Mouse (Mus musculus) heart, embryonic 14.5 days (tissue): ENCODE results near the gene Ntn4. TPM values are rescaled to one million over a fixed set of nuclear protein-coding genes. Genes with fewer than 3 reads are reported as not detected.

Source experiments
- ATAC-seq: fragments of 200-750 bp; cut with Nextera tagmentation; 2 replicates; pipeline ENCODE4 v1.8.0; 2017; ENCODE audit warnings: low read depth, moderate TSS enrichment; ENCODE audit not compliant: insufficient number of reproducible peaks, insufficient read depth, low FRiP score
- H3K27ac ChIP-seq, 2 experiments: fragments of 200-500 bp in 1 of 2; fragments of 300-500 bp in 1 of 2; sonication (generic) in 1 of 2; replicated peaks in 1 of 2; 2 replicates each; pipeline ENCODE4 v1.5.1; 2012 to 2014; ENCODE audit warnings: low read depth in 2 of 2, low read length in 2 of 2, control low read depth in 1 of 2, mild to moderate bottlenecking in 1 of 2, mixed read lengths in 1 of 2; ENCODE audit not compliant: control insufficient read depth in 1 of 2, insufficient read depth in 1 of 2
- H3K27me3 ChIP-seq: fragments of 300-500 bp; sonication (generic); 2 replicates; pipeline ENCODE4 v1.6.1; 2014; ENCODE audit warnings: mild to moderate bottlenecking, low read length, control low read depth; ENCODE audit not compliant: control insufficient read depth, insufficient read depth
- H3K36me3 ChIP-seq: fragments of 300-500 bp; sonication (generic); 2 replicates; pipeline ENCODE4 v1.6.1; 2014; ENCODE audit warnings: mild to moderate bottlenecking, control low read depth, low read length, mixed read lengths; ENCODE audit not compliant: control insufficient read depth, insufficient read depth
- H3K4me1 ChIP-seq, 2 experiments: fragments of 200-500 bp in 1 of 2; fragments of 300-500 bp in 1 of 2; sonication (generic) in 1 of 2; 2 replicates each; pipeline ENCODE4 v1.6.1; 2012 to 2014; ENCODE audit warnings: low read length in 2 of 2, control low read depth in 1 of 2, mixed read lengths in 1 of 2; ENCODE audit not compliant: control insufficient read depth in 2 of 2, insufficient read depth in 2 of 2
- H3K4me2 ChIP-seq: fragments of 300-500 bp; sonication (generic); 2 replicates; pipeline ENCODE4 v1.6.1; 2014; ENCODE audit warnings: mild to moderate bottlenecking, low read length
- H3K4me3 ChIP-seq, 2 experiments: fragments of 200-500 bp in 1 of 2; fragments of 300-500 bp in 1 of 2; sonication (generic) in 1 of 2; 2 replicates each; pipeline ENCODE4 v1.5.1; 2012 to 2014; ENCODE audit warnings: low read length in 2 of 2, mild to moderate bottlenecking in 2 of 2, control low read depth in 1 of 2, low read depth in 1 of 2, moderate library complexity in 1 of 2; ENCODE audit not compliant: control insufficient read depth in 1 of 2, insufficient read depth in 1 of 2
- H3K9ac ChIP-seq: fragments of 300-500 bp; sonication (generic); 2 replicates; pipeline ENCODE4 v1.6.1; 2014; ENCODE audit warnings: mild to moderate bottlenecking, low read length
- H3K9me3 ChIP-seq: fragments of 300-500 bp; sonication (generic); 2 replicates; pipeline ENCODE4 v1.6.1; 2016; ENCODE audit warnings: low read length, control low read depth; ENCODE audit not compliant: control insufficient read depth
- WGBS: fragments of 180-500 bp; shearing (Covaris S2); extraction: QIAGEN DNeasy Blood & Tissue Kit; methylation state at CpG from one replicate; pipeline ENCODE4 v1.1.7; 2014; 5-methylcytosine and 5-hydroxymethylcytosine counted together
- polyA plus RNA-seq: library from polyadenylated mRNA; unstranded; fragments of >200 nt; fragmentation: Nextera tagmentation; extraction: Ambion mirVana; gene quantifications from 2 replicates; pipeline ENCODE4 v1.2.1, GENCODE M21; 2014

The Ntn4 gene
- polyA plus RNA-seq, 1 experiment from 2014 or later, result 3.1 TPM

- peaks cover 22% of the 10 kb centered on the region; the same call in 1 of the 2 replicates for H3K36me3 ChIP-seq
- no peak overlapping the region for H3K9ac ChIP-seq
- H3K4me3 ChIP-seq, result no peak overlapping the region
- H3K4me2 ChIP-seq, result no peak overlapping the region
- no peak overlapping the region for H3K27ac ChIP-seq
- peaks cover 9 to 24% of the 10 kb centered on the region in 2 experiments for H3K4me1 ChIP-seq
- H3K9me3 ChIP-seq, result no peaks in the 10 kb centered on the region
- H3K27me3 ChIP-seq, result peaks cover 43% of the 10 kb centered on the region
- 91% methylated on average over 5 of the region's 5 CpGs for WGBS
- ATAC-seq, result no peak
These were observed 9.1 kb downstream of the Ntn4 start for GRCm38 (mm10) chr10:93649600-93649999.

- Histone ChIP-seq H3K9ac (no peak overlapping the region), H3K9me3 (no peaks in the 10 kb centered on the region), H3K27ac (no peak overlapping the region), H3K27me3 (peaks cover 32% of the 10 kb centered on the region), H3K4me3 (no peak overlapping the region), H3K36me3 (peaks cover 4% of the 10 kb centered on the region; the same call in 1 of the 2 replicates), H3K4me1 (peaks cover 6 to 13% of the 10 kb centered on the region in 2 experiments), H3K4me2 (no peak overlapping the region)
- ATAC-seq, result no peak
- WGBS, result 66% methylated on average over 2 of the region's 2 CpGs
These were observed 12.8 kb downstream of the Ntn4 start for GRCm38 (mm10) chr10:93653322-93653721.

GRCm38 (mm10) chr10:93655428-93655827 is 14.9 kb downstream of the Ntn4 start:
- no peak for ATAC-seq
- H3K27ac ChIP-seq, result no peak overlapping the region
- no peak overlapping the region for H3K4me2 ChIP-seq
- 67% methylated on average over 15 of the region's 15 CpGs for WGBS
- H3K9me3 ChIP-seq, result no peaks in the 10 kb centered on the region
- peaks cover 21% of the 10 kb centered on the region for H3K27me3 ChIP-seq
- no peaks in the 10 kb centered on the region for H3K36me3 ChIP-seq
- no peak overlapping the region for H3K9ac ChIP-seq
- no peak overlapping the region for H3K4me3 ChIP-seq
- H3K4me1 ChIP-seq, result no peaks in the 10 kb centered on the region

GRCm38 (mm10) chr10:93659792-93660191 is 19.3 kb downstream of the Ntn4 start:
- Histone ChIP-seq H3K36me3 (no peaks in the 10 kb centered on the region), H3K4me1 (peaks cover 3 to 22% of the 10 kb centered on the region in 2 experiments), H3K27ac (no peak overlapping the region), H3K9me3 (no peaks in the 10 kb centered on the region), H3K4me2 (no peak overlapping the region), H3K4me3 (no peak overlapping the region), H3K9ac (no peak overlapping the region), H3K27me3 (peaks cover 5% of the 10 kb centered on the region; the same call in 1 of the 2 replicates)
- no peak for ATAC-seq
- WGBS, result 88% methylated on average over 1 of the region's 1 CpGs

- Histone ChIP-seq H3K36me3 (no peaks in the 10 kb centered on the region), H3K4me2 (no peak overlapping the region), H3K9ac (no peak overlapping the region), H3K4me1 (peaks cover 3 to 22% of the 10 kb centered on the region in 2 experiments), H3K27ac (0 out of 4 replicates have a peak overlapping the region, but pooled peaks of 1 of the 2 experiments have one; percentile 19), H3K27me3 (no peaks in the 10 kb centered on the region), H3K9me3 (no peaks in the 10 kb centered on the region), H3K4me3 (no peak overlapping the region)
- ATAC-seq, result no peak
- 82% methylated on average over 6 of the region's 6 CpGs for WGBS
These were observed 21.0 kb downstream of the Ntn4 start for GRCm38 (mm10) chr10:93661348-93661991.

- Histone ChIP-seq H3K27me3 (no peaks in the 10 kb centered on the region), H3K27ac (peak overlapping the region in 1 of 2 experiments; percentile 19; a peak in 2 of 4 replicates), H3K36me3 (no peaks in the 10 kb centered on the region), H3K4me3 (no peak overlapping the region), H3K9me3 (no peaks in the 10 kb centered on the region), H3K4me1 (peaks cover 3 to 22% of the 10 kb centered on the region in 2 experiments), H3K9ac (no peak overlapping the region), H3K4me2 (no peak overlapping the region)
- ATAC-seq, result no peak
- 64% methylated on average over 5 of the region's 5 CpGs for WGBS
These were observed 21.5 kb downstream of the Ntn4 start for GRCm38 (mm10) chr10:93662018-93662417.

- WGBS, result 71% methylated on average over 2 of the region's 2 CpGs
- Histone ChIP-seq H3K4me1 (peaks cover 5 to 20% of the 10 kb centered on the region in 2 experiments), H3K9ac (no peak overlapping the region), H3K27ac (no peak overlapping the region), H3K4me3 (no peak overlapping the region), H3K4me2 (no peak overlapping the region), H3K36me3 (no peaks in the 10 kb centered on the region), H3K9me3 (no peaks in the 10 kb centered on the region), H3K27me3 (no peaks in the 10 kb centered on the region)
- ATAC-seq, result no peak
These were observed 25.7 kb downstream of the Ntn4 start for GRCm38 (mm10) chr10:93666222-93666621.

GRCm38 (mm10) chr10:93666996-93667395 is 26.5 kb downstream of the Ntn4 start:
- Histone ChIP-seq H3K27ac (no peak overlapping the region), H3K4me1 (peaks cover 3 to 15% of the 10 kb centered on the region in 2 experiments), H3K4me3 (no peak overlapping the region), H3K36me3 (no peaks in the 10 kb centered on the region), H3K4me2 (no peak overlapping the region), H3K9ac (no peak overlapping the region), H3K27me3 (no peaks in the 10 kb centered on the region), H3K9me3 (no peaks in the 10 kb centered on the region)
- no peak for ATAC-seq
- WGBS, result 55% methylated on average over 3 of the region's 3 CpGs
